Mouse (Mus musculus) fibroblast of lung, adult 2 months (primary cell): ENCODE results near the gene Vash1.

Source experiments
- DNase-seq: peaks from one replicate; pipeline ENCODE4 v3.0.0-alpha.2; 2011; ENCODE audit warnings: low read depth

Gene Vash1

GRCm38 (mm10) chr12:86683698-86684097, 5.2 kb downstream of the Vash1 start:
- no peak for DNase-seq

- no peak for DNase-seq
Measured at GRCm38 (mm10) chr12:86685275-86685674, 6.8 kb downstream of the Vash1 start.

GRCm38 (mm10) chr12:86686551-86687330, 8.2 kb downstream of the Vash1 start:
- no peak for DNase-seq

GRCm38 (mm10) chr12:86687445-86687955, 9.0 kb downstream of the Vash1 start:
- no peak for DNase-seq

GRCm38 (mm10) chr12:86687971-86688573, 9.6 kb downstream of the Vash1 start:
- no peak for DNase-seq

GRCm38 (mm10) chr12:86688917-86689316, 10.4 kb downstream of the Vash1 start:
- DNase-seq = no peak

- DNase-seq = no peak
Measured at GRCm38 (mm10) chr12:86690700-86691485, 12.4 kb downstream of the Vash1 start.

- DNase-seq = no peak
Measured at GRCm38 (mm10) chr12:86692471-86693356, 14.2 kb downstream of the Vash1 start.

GRCm38 (mm10) chr12:86693389-86693788, 14.9 kb downstream of the Vash1 start:
- DNase-seq = no peak

GRCm38 (mm10) chr12:86694441-86694840, 15.9 kb downstream of the Vash1 start:
- peak; percentile 8 for DNase-seq

GRCm38 (mm10) chr12:86697996-86698395, 19.5 kb downstream of the Vash1 start:
- DNase-seq = no peak

- no peak for DNase-seq
Measured at GRCm38 (mm10) chr12:86698537-86698936, 20.0 kb downstream of the Vash1 start.

GRCm38 (mm10) chr12:86699965-86700926, 21.7 kb downstream of the Vash1 start:
- DNase-seq = no peak

- no peak for DNase-seq
Measured at GRCm38 (mm10) chr12:86700927-86701310, 22.4 kb downstream of the Vash1 start.

GRCm38 (mm10) chr12:86701491-86701890, 23.0 kb downstream of the Vash1 start:
- no peak for DNase-seq

- no peak for DNase-seq
Measured at GRCm38 (mm10) chr12:86702690-86703089, 24.2 kb downstream of the Vash1 start.

GRCm38 (mm10) chr12:86705843-86706242, 27.3 kb downstream of the Vash1 start:
- no peak for DNase-seq

- no peak for DNase-seq
Measured at GRCm38 (mm10) chr12:86714026-86714425, 35.5 kb downstream of the Vash1 start.

- no peak for DNase-seq
Measured at GRCm38 (mm10) chr12:86715401-86715800, 36.9 kb downstream of the Vash1 start.

GRCm38 (mm10) chr12:86716962-86717361, 38.5 kb downstream of the Vash1 start:
- no peak for DNase-seq
